In genomic region chr3:151746058-151746457, GRCm38 (mm10) we compare ENCODE assay signal across 25 mouse cellular contexts. TPM values are rescaled to one million over a fixed set of nuclear protein-coding genes. Genes with fewer than 3 reads are reported as not detected.
"Had no signal": no experiment of that assay in that cellular context is flagged by ENCODE, and none has a peak within 500 bp of the region (broad histone marks: within the 10 kb centered on the region; RNA-seq: fewer than 3 reads in every experiment).

No protein-coding gene starts in this region.

- H3K4me1 ChIP-seq: midbrain, embryonic 13.5 days; midbrain, embryonic 15.5 days; neural tube, embryonic 12.5 days had no signal

- H3K9ac ChIP-seq: liver, embryonic 14.5 days; lung, embryonic 14.5 days; midbrain, embryonic 13.5 days; midbrain, embryonic 15.5 days; neural tube, embryonic 12.5 days had no signal

- H3K36me3 ChIP-seq: midbrain, embryonic 13.5 days; midbrain, embryonic 15.5 days; neural tube, embryonic 12.5 days had no signal

- ATAC-seq: midbrain, embryonic 13.5 days; midbrain, embryonic 15.5 days had no signal

- DNase-seq: lung, adult 18-20 months; lung, embryonic 14.5 days; lung, postnatal 10 days; lung, postnatal 4 days; right cerebral cortex, adult 18-20 months; right cerebral cortex, postnatal 25 days; right cerebral cortex, postnatal 4 days; spleen, adult 18-20 months; thymus, adult 18-20 months; thymus, postnatal 14 days; thymus, postnatal 36 days had no signal

- H3K27me3 ChIP-seq: midbrain, embryonic 13.5 days; midbrain, embryonic 15.5 days; neural tube, embryonic 12.5 days had no signal

- H3K27ac ChIP-seq: liver, embryonic 14.5 days; midbrain, embryonic 13.5 days; midbrain, embryonic 15.5 days; neural tube, embryonic 12.5 days had no signal

- H3K4me3 ChIP-seq: midbrain, embryonic 13.5 days; midbrain, embryonic 15.5 days; neural tube, embryonic 12.5 days had no signal

- H3K9me3 ChIP-seq: midbrain, embryonic 13.5 days; midbrain, embryonic 15.5 days; neural tube, embryonic 12.5 days had no signal

- H3K4me2 ChIP-seq: lung, embryonic 14.5 days; midbrain, embryonic 11.5 days; midbrain, embryonic 13.5 days; midbrain, embryonic 15.5 days; neural tube, embryonic 12.5 days had no signal

RNA-seq across cellular contexts. Expression of gene Ifi44, which starts 3.7 kb away (rescaled TPM):
- total RNA-seq: monocyte, adult 5-6 weeks; neutrophil, adult 5-6 weeks had no signal

RNA-seq across cellular contexts. Expression of gene Ifi44l, which starts 16.6 kb away (rescaled TPM):
- total RNA-seq: midbrain, postnatal 0 days; monocyte, adult 5-6 weeks; neutrophil, adult 5-6 weeks had no signal
- polyA plus RNA-seq: liver, embryonic 14.5 days; liver, embryonic 16.5 days; lung, embryonic 14.5 days; lung, embryonic 16.5 days; midbrain, embryonic 11.5 days; midbrain, embryonic 13.5 days; midbrain, embryonic 15.5 days; midbrain, postnatal 0 days; neural tube, embryonic 12.5 days; small intestine, adult 2 months; stomach, embryonic 14.5 days; stomach, embryonic 16.5 days; thymus, postnatal 0 days had no signal
